Mouse (Mus musculus): ENCODE data around the gene Kifc5b.

- TF ChIP-seq POLR2A (IDR thresholded peaks at IDR 0.05; ENCODE audit: low read depth, low read length) = no peak
- TF ChIP-seq CTCF (IDR thresholded peaks at IDR 0.05; ENCODE audit: extremely low read depth, insufficient read depth, insufficient read length, insufficient replicate concordance) = no peak
Observed at GRCm38 (mm10) chr17:26887926-26888325, 29.0 kb upstream of the Kifc5b start.

Data from spleen, adult 2 months (tissue).